Mouse (Mus musculus) testis, adult 2 months (tissue): ENCODE data around the gene Cfap20.

Experiments used
- CTCF ChIP-seq: fragments of 200-500 bp; IDR thresholded peaks from 2 replicates; pipeline ENCODE4 v1.5.1; 2012; ENCODE audit warnings: low read depth, mild to moderate bottlenecking, inconsistent platforms, low read length, moderate library complexity; ENCODE audit not compliant: control insufficient read depth, insufficient read depth, insufficient replicate concordance
- POLR2A ChIP-seq: fragments of 200-500 bp; IDR thresholded peaks from 2 replicates; pipeline ENCODE4 v1.6.1; 2012; ENCODE audit warnings: low read depth, mild to moderate bottlenecking, inconsistent platforms, low read length, moderate library complexity; ENCODE audit not compliant: control insufficient read depth

- TF ChIP-seq CTCF (no peak), POLR2A (no peak)
Measured at GRCm38 (mm10) chr8:95376309-95376999, 58.2 kb downstream of the Cfap20 start.
